Mouse (Mus musculus) urinary bladder, postnatal 4 days (tissue): Measurements from ENCODE around the gene Lmf1.

Source experiments
- DNase-seq, 2 experiments: peaks; one replicate each; pipeline ENCODE4 v3.0.0; 2021 to 2022; ENCODE audit warnings: low spot score in 2 of 2

Lmf1 gene

GRCm38 (mm10) chr17:25568206-25568605 is 10.7 kb upstream of the Lmf1 start:
- no peak for DNase-seq

GRCm38 (mm10) chr17:25568880-25569279 is 10.0 kb upstream of the Lmf1 start:
- DNase-seq = no peak

- no peak for DNase-seq
Measured at GRCm38 (mm10) chr17:25569833-25570647, 8.8 kb upstream of the Lmf1 start.

GRCm38 (mm10) chr17:25570648-25571452 is 8.0 kb upstream of the Lmf1 start, which contains the start of gene Sox8:
TSS of gene Sox8 (minus strand) at chr17:25570686.
- DNase-seq = peak; percentile 86 to 87

- DNase-seq = no peak
Measured at GRCm38 (mm10) chr17:25571453-25571820, 7.4 kb upstream of the Lmf1 start.

GRCm38 (mm10) chr17:25575208-25575971 is 3.5 kb upstream of the Lmf1 start:
- no peak for DNase-seq

- no peak for DNase-seq
Measured at GRCm38 (mm10) chr17:25576034-25576433, 2.9 kb upstream of the Lmf1 start.

- DNase-seq = no peak
Measured at GRCm38 (mm10) chr17:25577263-25577662, 1.6 kb upstream of the Lmf1 start.

- DNase-seq = no peak
Measured at GRCm38 (mm10) chr17:25577702-25578101, 1.2 kb upstream of the Lmf1 start.

GRCm38 (mm10) chr17:25579332-25580047 is 605 bp downstream of the Lmf1 start:
- no peak for DNase-seq

- DNase-seq = no peak
Measured at GRCm38 (mm10) chr17:25582076-25582475, 3.2 kb downstream of the Lmf1 start.

GRCm38 (mm10) chr17:25583099-25583498 is 4.2 kb downstream of the Lmf1 start:
- DNase-seq = no peak

- DNase-seq = no peak
Measured at GRCm38 (mm10) chr17:25583858-25584257, 5.0 kb downstream of the Lmf1 start.

- no peak for DNase-seq
Measured at GRCm38 (mm10) chr17:25584646-25585045, 5.8 kb downstream of the Lmf1 start.

GRCm38 (mm10) chr17:25590068-25590467 is 11.2 kb downstream of the Lmf1 start:
- DNase-seq = no peak

GRCm38 (mm10) chr17:25590985-25591384 is 12.1 kb downstream of the Lmf1 start:
- no peak for DNase-seq

GRCm38 (mm10) chr17:25592336-25592735 is 13.5 kb downstream of the Lmf1 start:
- no peak for DNase-seq

- no peak for DNase-seq
Measured at GRCm38 (mm10) chr17:25593411-25594261, 14.8 kb downstream of the Lmf1 start.

- DNase-seq = no peak
Measured at GRCm38 (mm10) chr17:25595495-25595894, 16.6 kb downstream of the Lmf1 start.

- no peak for DNase-seq
Measured at GRCm38 (mm10) chr17:25597537-25597936, 18.7 kb downstream of the Lmf1 start.

GRCm38 (mm10) chr17:25602366-25602765 is 23.5 kb downstream of the Lmf1 start:
- no peak for DNase-seq
